Mouse (Mus musculus): Measurements from ENCODE around the gene Gm49711. TPM values are rescaled to one million over a fixed set of nuclear protein-coding genes. Genes with fewer than 3 reads are reported as not detected.

Gene Gm49711
- polyA plus RNA-seq, 1 experiment from 2014 or later = 0.13 TPM

- H3K36me3 ChIP-seq (ENCODE audit: insufficient read depth, low read length) = peaks cover 17% of the 10 kb centered on the region; the same call in 1 of the 2 replicates
- DNase-seq (ENCODE audit: low spot score) (peak; percentile 52), ATAC-seq (replicated peaks; ENCODE audit: low FRiP score, low read depth) (no peak)
- H3K9me3 ChIP-seq (replicated peaks; ENCODE audit: low read length) = no peaks in the 10 kb centered on the region
- H3K27ac ChIP-seq = no peak overlapping the region
- H3K4me2 ChIP-seq (ENCODE audit: low read length) = peak overlapping the region; percentile 72
- peak overlapping the region; percentile 81; the same call in 1 of the 2 replicates for H3K9ac ChIP-seq (ENCODE audit: low read depth, low read length)
- TF ChIP-seq CTCF (IDR thresholded peaks at IDR 0.05; ENCODE audit: low read depth) = no peak
- H3K4me3 ChIP-seq (replicated peaks; ENCODE audit: low read depth, low read length) = peak overlapping the region; percentile 92
- H3K4me1 ChIP-seq (replicated peaks; ENCODE audit: insufficient read depth, low read length) = peaks cover 12% of the 10 kb centered on the region; the same call in 1 of the 2 replicates
- WGBS = 52% methylated on average over 3 of the region's 3 CpGs
- no peaks in the 10 kb centered on the region for H3K27me3 ChIP-seq (ENCODE audit: insufficient read depth, low read length)
Measured at GRCm38 (mm10) chr16:92060213-92060612, 2.1 kb downstream of the Gm49711 start.

- H3K27ac ChIP-seq = no peak overlapping the region
- H3K4me2 ChIP-seq (ENCODE audit: low read length) = peak overlapping the region; percentile 72; the same call in 1 of the 2 replicates
- H3K9me3 ChIP-seq (replicated peaks; ENCODE audit: low read length) = no peaks in the 10 kb centered on the region
- peaks cover 18% of the 10 kb centered on the region; the same call in 1 of the 2 replicates for H3K36me3 ChIP-seq (ENCODE audit: insufficient read depth, low read length)
- no peak for TF ChIP-seq CTCF (IDR thresholded peaks at IDR 0.05; ENCODE audit: low read depth)
- WGBS = 93% methylated on average over 7 of the region's 7 CpGs
- H3K27me3 ChIP-seq (ENCODE audit: insufficient read depth, low read length) = no peaks in the 10 kb centered on the region
- H3K4me1 ChIP-seq (replicated peaks; ENCODE audit: insufficient read depth, low read length) = peaks cover 12% of the 10 kb centered on the region; the same call in 1 of the 2 replicates
- H3K4me3 ChIP-seq (replicated peaks; ENCODE audit: low read depth, low read length) = no peak overlapping the region
- H3K9ac ChIP-seq (ENCODE audit: low read depth, low read length) = no peak overlapping the region
- ATAC-seq (replicated peaks; ENCODE audit: low FRiP score, low read depth) (no peak), DNase-seq (ENCODE audit: low spot score) (no peak)
Measured at GRCm38 (mm10) chr16:92061586-92061985, 3.5 kb downstream of the Gm49711 start.

- Histone ChIP-seq H3K9me3 (replicated peaks; ENCODE audit: low read length) (no peaks in the 10 kb centered on the region), H3K27me3 (ENCODE audit: insufficient read depth, low read length) (no peaks in the 10 kb centered on the region), H3K4me2 (ENCODE audit: low read length) (no peak overlapping the region), H3K4me1 (replicated peaks; ENCODE audit: insufficient read depth, low read length) (peaks cover 12% of the 10 kb centered on the region; the same call in 1 of the 2 replicates), H3K4me3 (replicated peaks; ENCODE audit: low read depth, low read length) (no peak overlapping the region), H3K9ac (ENCODE audit: low read depth, low read length) (no peak overlapping the region), H3K27ac (no peak overlapping the region), H3K36me3 (ENCODE audit: insufficient read depth, low read length) (peaks cover 28% of the 10 kb centered on the region)
- 96% methylated on average over 1 of the region's 1 CpGs for WGBS
- ATAC-seq (replicated peaks; ENCODE audit: low FRiP score, low read depth) (no peak), DNase-seq (ENCODE audit: low spot score) (no peak)
- TF ChIP-seq CTCF (IDR thresholded peaks at IDR 0.05; ENCODE audit: low read depth) = peak; percentile 25; the same call in 1 of the 2 replicates
Measured at GRCm38 (mm10) chr16:92062832-92063231, 4.7 kb downstream of the Gm49711 start.

- H3K9me3 ChIP-seq (replicated peaks; ENCODE audit: low read length) = no peaks in the 10 kb centered on the region
- H3K9ac ChIP-seq (ENCODE audit: low read depth, low read length) = no peak overlapping the region
- no peak for DNase-seq (ENCODE audit: low spot score)
- H3K36me3 ChIP-seq (ENCODE audit: insufficient read depth, low read length) = peaks cover 32% of the 10 kb centered on the region
- ATAC-seq (replicated peaks; ENCODE audit: low FRiP score, low read depth) = no peak
- no peaks in the 10 kb centered on the region for H3K27me3 ChIP-seq (ENCODE audit: insufficient read depth, low read length)
- H3K4me3 ChIP-seq (replicated peaks; ENCODE audit: low read depth, low read length) = no peak overlapping the region
- peaks cover 7% of the 10 kb centered on the region; the same call in 1 of the 2 replicates for H3K4me1 ChIP-seq (replicated peaks; ENCODE audit: insufficient read depth, low read length)
- H3K27ac ChIP-seq = no peak overlapping the region
- H3K4me2 ChIP-seq (ENCODE audit: low read length) = no peak overlapping the region
- 80% methylated on average over 2 of the region's 2 CpGs for WGBS
- no peak for TF ChIP-seq CTCF (IDR thresholded peaks at IDR 0.05; ENCODE audit: low read depth)
Measured at GRCm38 (mm10) chr16:92064801-92065200, 6.7 kb downstream of the Gm49711 start.

GRCm38 (mm10) chr16:92070338-92070737 is 12.2 kb downstream of the Gm49711 start:
- ATAC-seq (replicated peaks; ENCODE audit: low FRiP score, low read depth) = no peak
- WGBS = 83% methylated on average over 8 of the region's 8 CpGs

GRCm38 (mm10) chr16:92076797-92077196 is 18.7 kb downstream of the Gm49711 start:
- no peak overlapping the region for H3K9ac ChIP-seq (ENCODE audit: low read depth, low read length)
- H3K27ac ChIP-seq = no peak overlapping the region
- no peaks in the 10 kb centered on the region for H3K27me3 ChIP-seq (ENCODE audit: insufficient read depth, low read length)
- no peaks in the 10 kb centered on the region for H3K4me1 ChIP-seq (replicated peaks; ENCODE audit: insufficient read depth, low read length)
- H3K4me2 ChIP-seq (ENCODE audit: low read length) = no peak overlapping the region
- WGBS = 93% methylated on average over 8 of the region's 8 CpGs
- H3K4me3 ChIP-seq (replicated peaks; ENCODE audit: low read depth, low read length) = no peak overlapping the region
- ATAC-seq (replicated peaks; ENCODE audit: low FRiP score, low read depth) (no peak), DNase-seq (ENCODE audit: low spot score) (no peak)
- H3K36me3 ChIP-seq (ENCODE audit: insufficient read depth, low read length) = peaks cover 28% of the 10 kb centered on the region
- no peak for TF ChIP-seq CTCF (IDR thresholded peaks at IDR 0.05; ENCODE audit: low read depth)
- H3K9me3 ChIP-seq (replicated peaks; ENCODE audit: low read length) = no peaks in the 10 kb centered on the region

More at GRCm38 (mm10) chr16:92070338-92070737, 12.2 kb downstream of the Gm49711 start:
- no peaks in the 10 kb centered on the region for H3K4me1 ChIP-seq (replicated peaks; ENCODE audit: insufficient read depth, low read length)
- no peak for DNase-seq (ENCODE audit: low spot score)
- no peak for TF ChIP-seq CTCF (IDR thresholded peaks at IDR 0.05; ENCODE audit: low read depth)
- no peak overlapping the region for H3K9ac ChIP-seq (ENCODE audit: low read depth, low read length)
- H3K9me3 ChIP-seq (replicated peaks; ENCODE audit: low read length) = no peaks in the 10 kb centered on the region
- H3K36me3 ChIP-seq (ENCODE audit: insufficient read depth, low read length) = peaks cover 32% of the 10 kb centered on the region
- H3K4me3 ChIP-seq (replicated peaks; ENCODE audit: low read depth, low read length) = no peak overlapping the region
- no peaks in the 10 kb centered on the region for H3K27me3 ChIP-seq (ENCODE audit: insufficient read depth, low read length)
- H3K27ac ChIP-seq = no peak overlapping the region
- H3K4me2 ChIP-seq (ENCODE audit: low read length) = no peak overlapping the region
